Mouse (Mus musculus) liver, embryonic 11.5 days (tissue): ENCODE data around the gene Sgsm3. TPM values are rescaled to one million over a fixed set of nuclear protein-coding genes. Genes with fewer than 3 reads are reported as not detected.

Experiments
- ATAC-seq: fragments of 200-750 bp; cut with Nextera tagmentation; replicated peaks from 2 replicates; pipeline ENCODE4 v1.8.0; 2017; ENCODE audit warnings: moderate number of reproducible peaks, mild to moderate bottlenecking, moderate TSS enrichment, moderate library complexity; ENCODE audit not compliant: low FRiP score
- DNase-seq: peaks from one replicate; pipeline ENCODE4 v3.0.0-alpha.2; 2017; ENCODE audit warnings: low spot score
- H3K27ac ChIP-seq: fragments of 300-500 bp; sonication (generic); 2 replicates; pipeline ENCODE4 v1.5.1; 2014; ENCODE audit warnings: mild to moderate bottlenecking, low read depth, low read length, control low read depth
- H3K27me3 ChIP-seq: fragments of 300-500 bp; sonication (generic); replicated peaks from 2 replicates; pipeline ENCODE4 v1.6.1; 2014; ENCODE audit warnings: low read length, mixed read lengths; ENCODE audit not compliant: control insufficient read depth, insufficient read depth
- H3K36me3 ChIP-seq: fragments of 300-500 bp; sonication (generic); 2 replicates; pipeline ENCODE4 v1.6.1; 2014; ENCODE audit warnings: mild to moderate bottlenecking, low read length, moderate library complexity, mixed read lengths; ENCODE audit not compliant: control insufficient read depth, insufficient read depth
- H3K4me1 ChIP-seq: fragments of 300-500 bp; sonication (generic); replicated peaks from 2 replicates; pipeline ENCODE4 v1.6.1; 2014; ENCODE audit warnings: low read length, mixed read lengths; ENCODE audit not compliant: control insufficient read depth, insufficient read depth
- H3K4me2 ChIP-seq: fragments of 300-500 bp; sonication (generic); 2 replicates; pipeline ENCODE4 v1.6.1; 2014; ENCODE audit warnings: mild to moderate bottlenecking, control low read depth, moderate library complexity
- H3K4me3 ChIP-seq: fragments of 300-500 bp; sonication (generic); 2 replicates; pipeline ENCODE4 v1.5.1; 2014; ENCODE audit warnings: low read depth, low read length, control low read depth
- H3K9ac ChIP-seq: fragments of 300-500 bp; sonication (generic); 2 replicates; pipeline ENCODE4 v1.6.1; 2014; ENCODE audit warnings: low read depth, low read length, control low read depth
- H3K9me3 ChIP-seq: fragments of 300-500 bp; sonication (generic); 2 replicates; pipeline ENCODE4 v1.6.1; 2016; ENCODE audit warnings: low read length, inconsistent platforms, mixed read lengths; ENCODE audit not compliant: control insufficient read depth
- WGBS: fragments of 180-500 bp; shearing (Covaris S2); extraction: QIAGEN DNeasy Blood & Tissue Kit; methylation state at CpG from one replicate; pipeline ENCODE4 v1.1.7; 2014; 5-methylcytosine and 5-hydroxymethylcytosine counted together
- microRNA-seq: library from miRNA; unstranded; fragments of <30 nt; microRNA quantifications from one replicate; pipeline ENCODE4, GENCODE M21; 2017; ENCODE audit warnings: borderline number of aligned reads
- polyA plus RNA-seq: library from polyadenylated mRNA; unstranded; fragments of >200 nt; fragmentation: Nextera tagmentation; extraction: Ambion mirVana; gene quantifications from 2 replicates; pipeline ENCODE4 v1.2.1, GENCODE M21; 2014

Sgsm3 gene
- polyA plus RNA-seq, 1 experiment from 2014 or later, result 28.8 TPM

DNA sequence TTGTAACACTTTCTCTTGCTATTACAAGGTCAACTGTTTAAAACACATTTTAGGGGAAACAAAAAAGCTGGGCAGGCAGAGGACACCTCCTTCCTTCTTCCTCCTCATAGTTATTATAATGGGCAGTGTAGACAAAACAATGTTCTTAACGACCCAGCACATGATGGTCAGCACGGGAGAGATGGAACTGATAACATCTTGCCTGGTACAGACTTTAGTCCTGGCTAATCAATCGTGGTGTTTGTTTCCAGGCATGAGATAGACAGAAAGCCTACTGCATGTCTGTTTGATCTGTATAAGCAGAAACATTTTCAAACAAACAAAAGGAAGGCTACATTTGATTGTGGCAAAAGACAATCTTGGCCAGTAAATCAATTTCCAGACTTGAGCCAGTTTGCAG, 72.9 kb downstream of the Sgsm3 start:
- Histone ChIP-seq H3K4me3 (no peak overlapping the region), H3K27me3 (no peaks in the 10 kb centered on the region), H3K4me1 (peaks cover 29% of the 10 kb centered on the region), H3K9ac (no peak overlapping the region), H3K36me3 (no peaks in the 10 kb centered on the region), H3K27ac (no peak overlapping the region), H3K9me3 (no peaks in the 10 kb centered on the region), H3K4me2 (no peak overlapping the region)
- 15% methylated on average over 3 of the region's 3 CpGs for WGBS
- ATAC-seq (no peak), DNase-seq (no peak)

DNA sequence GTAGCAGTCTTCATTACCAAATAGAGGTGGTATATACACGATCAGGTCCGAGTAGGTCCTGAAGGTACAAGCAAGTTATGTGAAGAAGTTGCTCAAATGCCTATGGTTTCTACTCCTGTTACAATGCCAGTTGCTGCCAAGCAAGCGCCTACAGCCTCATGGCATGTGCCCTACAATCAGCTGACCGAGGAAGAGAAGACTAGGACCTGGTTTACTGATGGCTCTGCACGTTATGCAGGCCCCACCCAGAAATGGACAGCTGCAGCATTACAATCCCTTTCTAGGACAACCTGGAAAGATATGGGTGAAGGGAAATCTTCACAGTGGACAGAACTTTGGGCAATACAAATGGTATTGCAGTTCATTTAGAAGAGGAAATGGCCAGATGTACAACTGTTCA, 74.9 kb downstream of the Sgsm3 start:
- WGBS, result 82% methylated on average over 5 of the region's 5 CpGs
- H3K27ac ChIP-seq, result no peak overlapping the region

DNA sequence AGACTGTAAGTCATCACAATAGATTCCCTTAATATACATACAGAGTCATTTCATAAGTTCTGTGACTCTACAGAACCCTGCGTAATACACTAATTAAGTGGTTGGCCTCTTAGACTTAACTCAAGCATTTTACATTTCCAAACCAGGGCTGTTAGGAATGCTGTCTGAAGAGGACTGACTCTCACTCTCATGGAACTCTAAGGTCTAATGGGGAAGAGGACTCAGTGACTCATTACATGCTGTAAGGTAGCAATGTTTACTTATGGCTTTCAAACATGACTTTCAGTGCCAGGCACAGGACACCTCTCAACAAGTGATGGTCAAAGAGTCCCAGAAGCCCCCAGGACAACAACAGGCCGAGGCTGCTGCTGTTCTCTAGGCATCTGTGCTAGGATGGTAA, 77.9 kb downstream of the Sgsm3 start:
- H3K27me3 ChIP-seq, result no peaks in the 10 kb centered on the region
- no peaks in the 10 kb centered on the region for H3K36me3 ChIP-seq
- no peak overlapping the region for H3K9ac ChIP-seq
- H3K9me3 ChIP-seq, result no peaks in the 10 kb centered on the region
- no peak overlapping the region for H3K27ac ChIP-seq
- H3K4me1 ChIP-seq, result peaks cover 3% of the 10 kb centered on the region; the same call in 1 of the 2 replicates
- H3K4me3 ChIP-seq, result no peak overlapping the region
- DNase-seq (no peak), ATAC-seq (no peak)
- H3K4me2 ChIP-seq, result no peak overlapping the region
- 87% methylated on average over 2 of the region's 2 CpGs for WGBS

More for the DNA sequence above, 74.9 kb downstream of the Sgsm3 start:
- no peaks in the 10 kb centered on the region for H3K36me3 ChIP-seq
- H3K27me3 ChIP-seq, result no peaks in the 10 kb centered on the region
- ATAC-seq, result no peak
- no peak overlapping the region for H3K4me3 ChIP-seq
- peaks cover 24% of the 10 kb centered on the region for H3K4me1 ChIP-seq
- H3K4me2 ChIP-seq, result no peak overlapping the region
- H3K9me3 ChIP-seq, result no peaks in the 10 kb centered on the region
- H3K9ac ChIP-seq, result no peak overlapping the region
- no peak for DNase-seq

DNA sequence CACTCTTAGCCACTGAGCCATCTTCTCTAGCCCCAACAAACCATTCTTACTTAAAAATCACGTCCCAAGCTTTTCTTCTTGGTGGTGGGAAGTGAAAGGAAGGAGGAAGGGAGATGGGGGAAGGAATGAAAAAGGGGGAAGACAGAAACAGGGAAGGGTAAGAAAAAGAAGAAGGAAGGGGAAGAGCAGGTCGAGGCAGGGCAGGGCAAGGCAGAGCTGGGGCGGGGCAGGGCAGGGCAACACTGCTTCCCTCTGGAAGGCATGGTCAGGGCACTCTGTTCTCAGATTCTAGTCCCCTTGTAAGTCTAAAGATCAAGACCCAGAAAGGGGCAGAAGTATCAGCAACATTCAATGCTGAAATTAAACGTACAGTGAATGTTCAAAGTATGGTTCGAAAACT, 80.2 kb downstream of the Sgsm3 start:
- WGBS, result 79% methylated on average over 5 of the region's 5 CpGs

DNA sequence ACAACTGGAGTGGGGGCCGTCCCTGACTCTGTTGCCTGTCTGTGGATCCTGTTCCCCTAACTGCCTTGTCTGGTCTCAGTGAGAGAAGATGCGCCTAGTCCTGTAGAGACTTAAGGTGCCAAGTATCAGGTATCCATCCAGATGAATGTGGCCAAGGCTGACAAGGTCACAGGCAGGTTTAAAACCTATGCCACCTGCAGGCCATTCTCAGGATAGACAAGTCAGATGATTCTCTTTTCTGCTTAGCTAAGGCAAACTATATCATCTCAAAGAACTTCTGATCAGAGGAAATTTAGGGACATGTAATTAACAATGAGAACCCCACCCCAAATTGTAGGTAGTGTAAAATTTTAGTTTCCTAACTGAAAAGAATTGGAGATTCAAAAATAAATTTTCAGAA, 83.4 kb downstream of the Sgsm3 start:
- no peak overlapping the region for H3K27ac ChIP-seq
- 84% methylated on average over 2 of the region's 2 CpGs for WGBS
- DNase-seq (no peak), ATAC-seq (no peak)
- no peaks in the 10 kb centered on the region for H3K36me3 ChIP-seq
- H3K4me2 ChIP-seq, result no peak overlapping the region
- no peaks in the 10 kb centered on the region for H3K27me3 ChIP-seq
- no peak overlapping the region for H3K4me3 ChIP-seq
- no peaks in the 10 kb centered on the region for H3K9me3 ChIP-seq
- peaks cover 7% of the 10 kb centered on the region; the same call in 1 of the 2 replicates for H3K4me1 ChIP-seq
- H3K9ac ChIP-seq, result no peak overlapping the region

More for the DNA sequence above, 80.2 kb downstream of the Sgsm3 start:
- Histone ChIP-seq H3K4me1 (peaks cover 8% of the 10 kb centered on the region; the same call in 1 of the 2 replicates), H3K9me3 (no peaks in the 10 kb centered on the region), H3K4me2 (no peak overlapping the region), H3K9ac (no peak overlapping the region), H3K4me3 (no peak overlapping the region), H3K36me3 (no peaks in the 10 kb centered on the region), H3K27me3 (no peaks in the 10 kb centered on the region), H3K27ac (no peak overlapping the region)
- no peak for DNase-seq
- no peak for ATAC-seq

Small RNA genes within 50 kb of the gene (microRNA-seq; reads per million reads assigned to microRNA genes)
- gene Mir5113, result 91.2 reads per million, percentile 47 among the genes with 10 or more reads in this experiment

Other genes with a start within 250 kb of the Sgsm3 start
- gene Adsl, start 29.3 kb upstream of the Sgsm3 start, polyA plus RNA-seq, result 256 and 262 TPM in 2 replicates
- 18.9 and 20.6 TPM in 2 replicates for gene Mrtfa, start 213.0 kb downstream of the Sgsm3 start, polyA plus RNA-seq